Mouse (Mus musculus) mesoderm, embryonic 11.5 days (tissue): ENCODE data around the gene Mindy4.
A peak's percentile ranks its signal among the peaks of the same experiment; 100 is the strongest.

Experiments
- DNase-seq: peaks from one replicate; pipeline ENCODE4 v3.0.0-alpha.2; 2012; ENCODE audit warnings: low read depth, low spot score

Mindy4 gene

GRCm38 (mm10) chr6:55299917-55300316, 96.7 kb downstream of the Mindy4 start:
- no peak for DNase-seq

GRCm38 (mm10) chr6:55300704-55301103, 97.5 kb downstream of the Mindy4 start:
- DNase-seq = no peak

GRCm38 (mm10) chr6:55310179-55310578, 107.0 kb downstream of the Mindy4 start:
- DNase-seq = no peak

- peak; percentile 50 for DNase-seq
These were observed 108.8 kb downstream of the Mindy4 start for GRCm38 (mm10) chr6:55311962-55312361.

- DNase-seq = no peak
These were observed 110.7 kb downstream of the Mindy4 start for GRCm38 (mm10) chr6:55313893-55314292.

- no peak for DNase-seq
These were observed 111.4 kb downstream of the Mindy4 start for GRCm38 (mm10) chr6:55314628-55315027.

GRCm38 (mm10) chr6:55318597-55318996, 115.4 kb downstream of the Mindy4 start:
- no peak for DNase-seq

- DNase-seq = no peak
These were observed 116.7 kb downstream of the Mindy4 start for GRCm38 (mm10) chr6:55319585-55320551.

- no peak for DNase-seq
These were observed 117.7 kb downstream of the Mindy4 start for GRCm38 (mm10) chr6:55320894-55321293.

GRCm38 (mm10) chr6:55321518-55321917, 118.3 kb downstream of the Mindy4 start:
- DNase-seq = no peak

- no peak for DNase-seq
These were observed 119.8 kb downstream of the Mindy4 start for GRCm38 (mm10) chr6:55322980-55323379.

- no peak for DNase-seq
These were observed 120.9 kb downstream of the Mindy4 start for GRCm38 (mm10) chr6:55323908-55324634.

GRCm38 (mm10) chr6:55324785-55325184, 121.6 kb downstream of the Mindy4 start:
- DNase-seq = no peak

- DNase-seq = no peak
These were observed 123.1 kb downstream of the Mindy4 start for GRCm38 (mm10) chr6:55326299-55326698.

- no peak for DNase-seq
These were observed 124.1 kb downstream of the Mindy4 start for GRCm38 (mm10) chr6:55327326-55327725.

- no peak for DNase-seq
These were observed 125.0 kb downstream of the Mindy4 start for GRCm38 (mm10) chr6:55328179-55328578.

GRCm38 (mm10) chr6:55331315-55331714, 128.1 kb downstream of the Mindy4 start:
- DNase-seq = no peak

- no peak for DNase-seq
These were observed 129.1 kb downstream of the Mindy4 start for GRCm38 (mm10) chr6:55332100-55332772.

GRCm38 (mm10) chr6:55332773-55333109, 129.6 kb downstream of the Mindy4 start:
- DNase-seq = no peak

GRCm38 (mm10) chr6:55335989-55336514, 132.9 kb downstream of the Mindy4 start, which contains the start of gene Aqp1:
Aqp1 (plus strand) TSS chr6:55336432.
- no peak for DNase-seq

- no peak for DNase-seq
These were observed 134.1 kb downstream of the Mindy4 start for GRCm38 (mm10) chr6:55337242-55337641.

- no peak for DNase-seq
These were observed 134.9 kb downstream of the Mindy4 start for GRCm38 (mm10) chr6:55338077-55338476.
